Mouse (Mus musculus): ENCODE results near the gene Ssh3. TPM values are rescaled to one million over a fixed set of nuclear protein-coding genes. Genes with fewer than 3 reads are reported as not detected.
A peak's percentile ranks its signal among the peaks of the same experiment; 100 is the strongest.

Gene Ssh3
- polyA plus RNA-seq, 1 experiment from 2014 or later: 2.1 TPM

GRCm38 (mm10) chr19:4227894-4228678, 40.9 kb downstream of the Ssh3 start:
- ATAC-seq (ENCODE audit: low FRiP score): 0 out of 2 replicates have a peak, but pooled peaks have one; percentile 18
- Histone ChIP-seq H3K27me3 (ENCODE audit: control insufficient read depth, insufficient read depth, low read length) (peaks cover 3% of the 10 kb centered on the region; the same call in 1 of the 2 replicates), H3K4me2 (no peak overlapping the region), H3K9ac (ENCODE audit: low read length) (no peak overlapping the region), H3K9me3 (ENCODE audit: control insufficient read depth, low read length) (no peaks in the 10 kb centered on the region), H3K27ac (ENCODE audit: low read depth, low read length) (no peak overlapping the region), H3K36me3 (ENCODE audit: control insufficient read depth, insufficient read depth, low read length) (no peaks in the 10 kb centered on the region), H3K4me1 (ENCODE audit: control insufficient read depth, insufficient read depth, low read length) (peaks cover 9% of the 10 kb centered on the region), H3K4me3 (ENCODE audit: low read depth, low read length) (no peak overlapping the region)
- 20% methylated on average over 8 of the region's 8 CpGs for WGBS
- DNase-seq (ENCODE audit: low spot score, missing footprints): peak; percentile 97

DNA sequence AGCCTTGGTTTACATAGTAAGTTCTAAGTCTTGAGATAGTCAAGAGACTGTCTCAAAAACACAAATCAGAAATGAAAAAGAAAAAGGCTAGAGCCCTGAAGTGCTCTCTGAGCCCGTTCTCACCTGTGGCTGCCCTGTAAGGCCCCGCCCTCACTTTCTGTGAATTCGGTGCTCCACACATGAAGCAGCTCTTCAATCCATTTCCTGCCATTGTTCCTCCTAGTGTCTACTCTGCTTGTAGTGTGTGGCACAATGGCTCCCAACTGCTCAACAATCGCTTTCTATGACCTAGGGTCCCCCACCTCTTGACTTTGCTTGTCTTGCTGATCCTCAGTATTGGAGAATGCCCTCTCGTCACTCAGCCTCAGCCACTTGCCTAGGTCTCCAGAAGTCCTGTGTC, 41.5 kb downstream of the Ssh3 start:
- no peak overlapping the region for H3K4me2 ChIP-seq
- no peak overlapping the region for H3K27ac ChIP-seq (ENCODE audit: low read depth, low read length)

DNA sequence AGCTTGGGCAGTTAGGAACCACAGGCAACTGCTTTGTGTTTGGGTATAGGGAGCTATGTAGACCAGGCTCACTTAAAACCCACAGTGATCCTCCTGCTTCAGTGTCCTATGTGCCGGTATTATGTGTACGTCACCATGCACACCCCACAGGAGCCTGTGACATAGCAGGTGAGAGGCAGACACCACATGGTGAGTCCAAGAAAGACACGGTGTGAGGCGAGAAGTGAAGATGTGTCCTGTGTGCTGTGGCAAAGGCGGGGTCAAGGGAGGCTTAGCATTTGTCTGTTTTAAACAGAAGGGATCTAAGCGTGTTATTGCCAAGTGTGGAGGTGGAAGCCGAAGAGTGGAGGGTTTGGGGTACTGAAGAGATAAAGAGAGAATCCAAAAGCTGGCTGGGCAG, 42.2 kb downstream of the Ssh3 start:
- no peak overlapping the region for H3K4me2 ChIP-seq
- peak; percentile 1 for DNase-seq (ENCODE audit: low spot score, missing footprints)
- no peaks in the 10 kb centered on the region for H3K9me3 ChIP-seq (ENCODE audit: control insufficient read depth, low read length)
- no peak overlapping the region for H3K9ac ChIP-seq (ENCODE audit: low read length)
- H3K27me3 ChIP-seq (ENCODE audit: control insufficient read depth, insufficient read depth, low read length): peaks cover 3% of the 10 kb centered on the region; the same call in 1 of the 2 replicates
- H3K4me3 ChIP-seq (ENCODE audit: low read depth, low read length): no peak overlapping the region
- H3K27ac ChIP-seq (ENCODE audit: low read depth, low read length): no peak overlapping the region
- no peak for ATAC-seq (ENCODE audit: low FRiP score)
- peaks cover 4% of the 10 kb centered on the region for H3K4me1 ChIP-seq (ENCODE audit: control insufficient read depth, insufficient read depth, low read length)
- H3K36me3 ChIP-seq (ENCODE audit: control insufficient read depth, insufficient read depth, low read length): no peaks in the 10 kb centered on the region
- WGBS: 91% methylated on average over 7 of the region's 7 CpGs

More for the DNA sequence above, 41.5 kb downstream of the Ssh3 start:
- 71% methylated on average over 5 of the region's 5 CpGs for WGBS
- no peak overlapping the region for H3K9ac ChIP-seq (ENCODE audit: low read length)
- no peaks in the 10 kb centered on the region for H3K9me3 ChIP-seq (ENCODE audit: control insufficient read depth, low read length)
- no peak overlapping the region for H3K4me3 ChIP-seq (ENCODE audit: low read depth, low read length)
- H3K36me3 ChIP-seq (ENCODE audit: control insufficient read depth, insufficient read depth, low read length): no peaks in the 10 kb centered on the region
- peaks cover 3% of the 10 kb centered on the region; the same call in 1 of the 2 replicates for H3K27me3 ChIP-seq (ENCODE audit: control insufficient read depth, insufficient read depth, low read length)
- H3K4me1 ChIP-seq (ENCODE audit: control insufficient read depth, insufficient read depth, low read length): peaks cover 7% of the 10 kb centered on the region
- ATAC-seq (ENCODE audit: low FRiP score) (no peak), DNase-seq (ENCODE audit: low spot score, missing footprints) (no peak)

GRCm38 (mm10) chr19:4222165-4222564, 46.8 kb downstream of the Ssh3 start:
- Histone ChIP-seq H3K9ac (ENCODE audit: low read length) (no peak overlapping the region), H3K4me1 (ENCODE audit: control insufficient read depth, insufficient read depth, low read length) (no peaks in the 10 kb centered on the region), H3K4me3 (ENCODE audit: low read depth, low read length) (no peak overlapping the region), H3K36me3 (ENCODE audit: control insufficient read depth, insufficient read depth, low read length) (no peaks in the 10 kb centered on the region), H3K27ac (ENCODE audit: low read depth, low read length) (no peak overlapping the region), H3K27me3 (ENCODE audit: control insufficient read depth, insufficient read depth, low read length) (no peaks in the 10 kb centered on the region; the same call in 1 of the 2 replicates), H3K4me2 (no peak overlapping the region), H3K9me3 (ENCODE audit: control insufficient read depth, low read length) (no peaks in the 10 kb centered on the region)
- DNase-seq (ENCODE audit: low spot score, missing footprints) (peak; percentile 37), ATAC-seq (ENCODE audit: low FRiP score) (no peak)
- 88% methylated on average over 11 of the region's 11 CpGs for WGBS

GRCm38 (mm10) chr19:4220957-4221743, 47.8 kb downstream of the Ssh3 start:
- H3K4me2 ChIP-seq: no peak overlapping the region
- no peak overlapping the region for H3K9ac ChIP-seq (ENCODE audit: low read length)
- ATAC-seq (ENCODE audit: low FRiP score) (no peak), DNase-seq (ENCODE audit: low spot score, missing footprints) (no peak)
- H3K9me3 ChIP-seq (ENCODE audit: control insufficient read depth, low read length): no peaks in the 10 kb centered on the region
- H3K27me3 ChIP-seq (ENCODE audit: control insufficient read depth, insufficient read depth, low read length): peaks cover 10% of the 10 kb centered on the region
- 0 out of 2 replicates have a peak, but pooled peaks cover 1% of the 10 kb centered on the region for H3K4me1 ChIP-seq (ENCODE audit: control insufficient read depth, insufficient read depth, low read length)
- H3K4me3 ChIP-seq (ENCODE audit: low read depth, low read length): no peak overlapping the region
- whole genome bisulfite sequencing: 48% methylated on average over 14 of the region's 14 CpGs
- no peak overlapping the region for H3K27ac ChIP-seq (ENCODE audit: low read depth, low read length)
- no peaks in the 10 kb centered on the region for H3K36me3 ChIP-seq (ENCODE audit: control insufficient read depth, insufficient read depth, low read length)

- WGBS: 49% methylated on average over 4 of the region's 4 CpGs
- no peak overlapping the region for H3K4me2 ChIP-seq
- ATAC-seq (ENCODE audit: low FRiP score): no peak
- H3K27me3 ChIP-seq (ENCODE audit: control insufficient read depth, insufficient read depth, low read length): peaks cover 16% of the 10 kb centered on the region
- no peaks in the 10 kb centered on the region for H3K36me3 ChIP-seq (ENCODE audit: control insufficient read depth, insufficient read depth, low read length)
- H3K4me3 ChIP-seq (ENCODE audit: low read depth, low read length): no peak overlapping the region
- H3K27ac ChIP-seq (ENCODE audit: low read depth, low read length): no peak overlapping the region
- 0 out of 2 replicates have a peak, but pooled peaks cover 2% of the 10 kb centered on the region for H3K4me1 ChIP-seq (ENCODE audit: control insufficient read depth, insufficient read depth, low read length)
- H3K9me3 ChIP-seq (ENCODE audit: control insufficient read depth, low read length): no peaks in the 10 kb centered on the region
- no peak for DNase-seq (ENCODE audit: low spot score, missing footprints)
- H3K9ac ChIP-seq (ENCODE audit: low read length): no peak overlapping the region
Measured at GRCm38 (mm10) chr19:4220416-4220815, 48.6 kb downstream of the Ssh3 start.

DNA sequence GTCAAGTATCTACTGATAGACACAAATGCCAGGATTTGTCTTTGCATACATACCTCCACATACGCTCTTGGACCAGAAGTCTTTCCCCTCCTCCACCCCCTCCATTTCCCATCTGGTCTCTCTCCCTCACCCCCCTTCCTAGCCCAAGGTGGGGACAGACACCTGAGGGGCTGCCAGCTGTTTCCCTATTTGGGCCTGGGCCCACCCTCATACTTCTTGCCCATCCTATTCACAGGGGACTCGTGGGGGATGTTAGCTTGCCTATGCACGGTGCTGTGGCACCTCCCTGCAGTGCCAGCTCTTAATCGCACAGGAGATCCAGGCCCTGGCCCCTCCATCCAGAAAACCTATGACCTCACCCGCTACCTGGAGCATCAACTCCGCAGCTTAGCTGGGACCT, 49.0 kb downstream of the Ssh3 start:
- H3K4me3 ChIP-seq (ENCODE audit: low read depth, low read length): no peak overlapping the region
- H3K9me3 ChIP-seq (ENCODE audit: control insufficient read depth, low read length): no peaks in the 10 kb centered on the region
- DNase-seq (ENCODE audit: low spot score, missing footprints) (no peak), ATAC-seq (ENCODE audit: low FRiP score) (no peak)
- WGBS: 80% methylated on average over 6 of the region's 6 CpGs
- H3K27me3 ChIP-seq (ENCODE audit: control insufficient read depth, insufficient read depth, low read length): peaks cover 21% of the 10 kb centered on the region
- H3K4me2 ChIP-seq: no peak overlapping the region
- peaks cover 4% of the 10 kb centered on the region for H3K4me1 ChIP-seq (ENCODE audit: control insufficient read depth, insufficient read depth, low read length)
- no peaks in the 10 kb centered on the region for H3K36me3 ChIP-seq (ENCODE audit: control insufficient read depth, insufficient read depth, low read length)
- H3K9ac ChIP-seq (ENCODE audit: low read length): no peak overlapping the region
- H3K27ac ChIP-seq (ENCODE audit: low read depth, low read length): no peak overlapping the region

- Histone ChIP-seq H3K4me3 (ENCODE audit: low read depth, low read length) (no peak overlapping the region), H3K4me1 (ENCODE audit: control insufficient read depth, insufficient read depth, low read length) (peaks cover 16% of the 10 kb centered on the region), H3K27me3 (ENCODE audit: control insufficient read depth, insufficient read depth, low read length) (peaks cover 32% of the 10 kb centered on the region), H3K27ac (ENCODE audit: low read depth, low read length) (no peak overlapping the region), H3K4me2 (no peak overlapping the region), H3K36me3 (ENCODE audit: control insufficient read depth, insufficient read depth, low read length) (no peaks in the 10 kb centered on the region), H3K9me3 (ENCODE audit: control insufficient read depth, low read length) (no peaks in the 10 kb centered on the region), H3K9ac (ENCODE audit: low read length) (no peak overlapping the region)
- WGBS: 81% methylated on average over 1 of the region's 1 CpGs
- ATAC-seq (ENCODE audit: low FRiP score): no peak
- no peak for DNase-seq (ENCODE audit: low spot score, missing footprints)
Measured at GRCm38 (mm10) chr19:4218784-4219183, 50.2 kb downstream of the Ssh3 start.

DNA sequence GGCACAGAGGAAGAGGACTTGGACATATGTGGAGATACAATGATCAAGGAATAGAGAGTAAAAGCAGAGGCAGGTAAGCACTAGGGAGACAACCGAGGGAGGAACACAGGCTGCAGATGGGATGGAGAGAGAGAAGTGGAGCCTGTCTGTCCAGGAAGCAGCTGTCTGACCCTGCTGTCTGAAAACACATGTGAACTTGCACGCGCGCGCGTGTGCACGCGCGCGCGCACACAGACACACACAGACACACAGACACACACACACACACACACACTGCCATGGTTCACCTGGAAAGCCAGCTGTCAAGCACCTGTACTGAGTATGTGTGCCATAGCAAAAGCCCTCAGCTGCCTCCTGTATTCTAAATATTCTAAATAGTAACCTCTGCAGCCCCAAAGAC, 50.7 kb downstream of the Ssh3 start:
- Histone ChIP-seq H3K27me3 (ENCODE audit: control insufficient read depth, insufficient read depth, low read length) (peaks cover 37% of the 10 kb centered on the region), H3K9ac (ENCODE audit: low read length) (no peak overlapping the region), H3K4me2 (no peak overlapping the region), H3K36me3 (ENCODE audit: control insufficient read depth, insufficient read depth, low read length) (no peaks in the 10 kb centered on the region), H3K4me1 (ENCODE audit: control insufficient read depth, insufficient read depth, low read length) (peaks cover 20% of the 10 kb centered on the region), H3K27ac (ENCODE audit: low read depth, low read length) (no peak overlapping the region), H3K9me3 (ENCODE audit: control insufficient read depth, low read length) (no peaks in the 10 kb centered on the region), H3K4me3 (ENCODE audit: low read depth, low read length) (no peak overlapping the region)
- no peak for DNase-seq (ENCODE audit: low spot score, missing footprints)
- no peak for ATAC-seq (ENCODE audit: low FRiP score)
- WGBS: 92% methylated on average over 11 of the region's 11 CpGs
